Mouse (Mus musculus) E14TG2a.4 (cell line): ENCODE results near the gene Rnase11.

Source experiments
- H3K27me3 ChIP-seq: 2 replicates; pipeline ENCODE4 v1.6.1; 2014; ENCODE audit warnings: low read length, control low read depth; ENCODE audit not compliant: insufficient read depth
- H3K36me3 ChIP-seq: 2 replicates; pipeline ENCODE4 v1.6.1; 2014; ENCODE audit warnings: low read length, control low read depth; ENCODE audit not compliant: insufficient read depth
- H3K4me1 ChIP-seq: replicated peaks from 2 replicates; pipeline ENCODE4 v1.6.1; 2014; ENCODE audit warnings: low read depth, low read length, control low read depth
- H3K4me3 ChIP-seq: replicated peaks from 2 replicates; pipeline ENCODE4 v1.5.1; 2014; ENCODE audit warnings: mild to moderate bottlenecking, low read length
- H3K9me3 ChIP-seq: 2 replicates; pipeline ENCODE4 v1.6.1; 2014; ENCODE audit warnings: low read length, control low read depth
- CTCF ChIP-seq: conservative IDR thresholded peaks from 2 replicates; pipeline ENCODE4 v1.5.1; 2014; ENCODE audit warnings: low read length
- NANOG ChIP-seq: IDR thresholded peaks from 2 replicates; pipeline ENCODE4 v1.6.1; 2014; ENCODE audit warnings: borderline replicate concordance, low read length, mixed read lengths
- POU5F1 ChIP-seq: IDR thresholded peaks from 2 replicates; pipeline ENCODE4 v1.6.1; 2014; ENCODE audit warnings: low read length, borderline replicate concordance

The Rnase11 gene

GRCm38 (mm10) chr14:51083805-51084204 lies 33.8 kb upstream of the Rnase11 start:
- Histone ChIP-seq H3K36me3 (no peaks in the 10 kb centered on the region), H3K9me3 (no peaks in the 10 kb centered on the region), H3K4me1 (peaks cover 33% of the 10 kb centered on the region), H3K4me3 (peak overlapping the region; percentile 81), H3K27me3 (peaks cover 27% of the 10 kb centered on the region)
- TF ChIP-seq POU5F1 (no peak), NANOG (no peak), CTCF (no peak)

- TF ChIP-seq NANOG (no peak), POU5F1 (no peak), CTCF (no peak)
- peaks cover 33% of the 10 kb centered on the region for H3K4me1 ChIP-seq
These were observed 32.9 kb upstream of the Rnase11 start for GRCm38 (mm10) chr14:51082599-51083581.

GRCm38 (mm10) chr14:51081035-51081434 lies 31.1 kb upstream of the Rnase11 start:
- Histone ChIP-seq H3K4me3 (no peak overlapping the region), H3K9me3 (no peaks in the 10 kb centered on the region), H3K4me1 (peaks cover 27% of the 10 kb centered on the region), H3K27me3 (peaks cover 27% of the 10 kb centered on the region), H3K36me3 (no peaks in the 10 kb centered on the region)
- TF ChIP-seq NANOG = no peak
- TF ChIP-seq POU5F1 = no peak
- no peak for TF ChIP-seq CTCF

More at GRCm38 (mm10) chr14:51082599-51083581, 32.9 kb upstream of the Rnase11 start:
- Histone ChIP-seq H3K4me3 (peak overlapping the region; percentile 81), H3K9me3 (no peaks in the 10 kb centered on the region), H3K27me3 (peaks cover 27% of the 10 kb centered on the region), H3K36me3 (no peaks in the 10 kb centered on the region)

GRCm38 (mm10) chr14:51079180-51079579 lies 29.2 kb upstream of the Rnase11 start:
- H3K36me3 ChIP-seq = no peaks in the 10 kb centered on the region
- H3K4me3 ChIP-seq = no peak overlapping the region
- peaks cover 25% of the 10 kb centered on the region for H3K27me3 ChIP-seq
- peaks cover 22% of the 10 kb centered on the region for H3K4me1 ChIP-seq
- H3K9me3 ChIP-seq = no peaks in the 10 kb centered on the region
- no peak for TF ChIP-seq NANOG
- TF ChIP-seq POU5F1 = no peak
- no peak for TF ChIP-seq CTCF

- Histone ChIP-seq H3K4me3 (no peak within 1 kb of the TSS), H3K27me3 (peaks cover 6% of the 10 kb centered on the region; the same call in 1 of the 2 replicates), H3K9me3 (no peaks in the 10 kb centered on the region), H3K4me1 (peaks cover 12% of the 10 kb centered on the region; the same call in 1 of the 2 replicates), H3K36me3 (no peaks in the 10 kb centered on the region)
- TF ChIP-seq POU5F1 (no peak), CTCF (no peak), NANOG (no peak)
These were observed 24.4 kb upstream of the Rnase11 start, which contains the start of gene Olfr750 for GRCm38 (mm10) chr14:51074335-51074734. Gene Olfr750, minus strand, starts transcription at chr14:51074435.

GRCm38 (mm10) chr14:51069617-51070016 lies 19.7 kb upstream of the Rnase11 start:
- peaks cover 27% of the 10 kb centered on the region for H3K4me1 ChIP-seq
- no peaks in the 10 kb centered on the region for H3K9me3 ChIP-seq
- TF ChIP-seq CTCF (peak; percentile 54), POU5F1 (no peak)
- no peaks in the 10 kb centered on the region for H3K36me3 ChIP-seq
- no peak overlapping the region for H3K4me3 ChIP-seq
- H3K27me3 ChIP-seq = 0 out of 2 replicates have a peak, but pooled peaks cover 3% of the 10 kb centered on the region

- TF ChIP-seq CTCF = no peak
- TF ChIP-seq NANOG = no peak
- TF ChIP-seq POU5F1 = no peak
- H3K9me3 ChIP-seq = no peaks in the 10 kb centered on the region
These were observed 19.0 kb upstream of the Rnase11 start for GRCm38 (mm10) chr14:51068956-51069355.

GRCm38 (mm10) chr14:51060761-51061160 lies 10.8 kb upstream of the Rnase11 start:
- H3K9me3 ChIP-seq = no peaks in the 10 kb centered on the region
- H3K4me3 ChIP-seq = no peak overlapping the region
- no peak for TF ChIP-seq NANOG
- TF ChIP-seq CTCF = no peak
- no peak for TF ChIP-seq POU5F1
- H3K27me3 ChIP-seq = no peaks in the 10 kb centered on the region
- no peaks in the 10 kb centered on the region for H3K36me3 ChIP-seq
- peaks cover 50% of the 10 kb centered on the region for H3K4me1 ChIP-seq

More at GRCm38 (mm10) chr14:51068956-51069355, 19.0 kb upstream of the Rnase11 start:
- no peak overlapping the region for H3K4me3 ChIP-seq
- H3K36me3 ChIP-seq = no peaks in the 10 kb centered on the region
- no peaks in the 10 kb centered on the region for H3K27me3 ChIP-seq
- H3K4me1 ChIP-seq = peaks cover 27% of the 10 kb centered on the region
